Mouse (Mus musculus): ENCODE measurements around the gene Fam205c.

The Fam205c gene

DNA sequence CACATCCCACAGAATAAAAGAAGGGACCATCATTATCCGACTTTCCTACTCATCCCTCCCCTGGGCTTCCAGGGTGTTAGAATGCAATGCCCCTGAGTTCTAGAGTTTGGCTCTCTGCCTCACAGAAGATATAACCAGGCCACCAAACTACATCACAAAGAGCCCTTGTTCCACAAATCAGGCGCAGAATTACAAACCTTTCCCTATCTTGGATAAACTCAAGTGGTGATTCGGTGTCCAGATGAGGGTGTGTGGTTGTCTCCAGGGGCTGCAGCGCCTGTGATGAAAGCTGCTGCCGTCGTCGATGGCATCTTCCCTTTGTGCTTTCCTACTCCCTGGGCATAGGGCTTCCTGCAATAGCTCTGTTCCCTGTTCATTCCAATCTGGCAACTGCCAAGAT lies at the start of gene Fam205c:
Gene Fam205c, minus strand, starts transcription at position 101 of the 400 bp plus-strand sequence.
- no peak for DNase-seq (ENCODE audit: low spot score in 2 of 2)

DNA sequence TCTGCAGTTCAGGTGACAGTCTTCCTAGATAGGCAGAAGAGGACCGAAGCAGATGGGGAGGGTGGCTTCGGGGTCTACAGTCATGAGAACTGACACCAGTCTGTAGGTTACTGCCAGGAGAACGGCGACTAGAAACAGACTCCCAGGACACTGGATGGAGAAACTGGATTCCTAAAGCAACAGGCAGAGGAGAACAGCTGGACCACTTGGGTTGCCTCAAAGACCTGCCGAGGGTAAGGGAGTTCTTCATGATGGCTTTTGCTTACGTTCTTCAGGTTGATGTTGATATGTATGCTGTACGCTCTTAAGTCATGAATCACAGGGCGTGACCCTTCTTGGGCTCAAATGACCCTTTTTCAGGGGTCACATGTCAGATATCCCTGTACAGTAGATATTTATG lies 48.4 kb upstream of the Fam205c start:
- DNase-seq (ENCODE audit: low spot score in 2 of 2), result peak in 1 of 2 experiments; percentile 32

DNA sequence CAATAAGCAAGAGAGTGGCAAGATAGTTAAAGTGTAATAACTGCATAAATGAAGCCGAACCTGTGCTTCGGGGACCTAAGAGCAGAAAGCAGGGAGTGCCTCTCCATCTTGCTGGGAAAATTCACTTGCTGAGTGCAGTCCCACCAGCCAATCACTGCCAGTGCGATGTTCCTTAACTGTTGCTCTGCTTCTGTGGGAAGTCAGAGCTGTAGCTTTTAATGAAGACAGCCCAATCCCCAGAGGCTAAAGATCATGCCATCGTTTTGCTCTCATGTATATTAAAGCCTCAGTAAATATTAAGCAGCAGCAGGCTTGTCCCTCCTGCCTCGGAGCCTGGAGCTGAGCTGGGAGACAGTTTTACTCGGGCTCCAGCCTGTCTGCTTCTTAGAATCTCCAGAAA lies 48.0 kb upstream of the Fam205c start:
- peak; percentile 24 to 51 for DNase-seq (ENCODE audit: low spot score in 2 of 2)

DNA sequence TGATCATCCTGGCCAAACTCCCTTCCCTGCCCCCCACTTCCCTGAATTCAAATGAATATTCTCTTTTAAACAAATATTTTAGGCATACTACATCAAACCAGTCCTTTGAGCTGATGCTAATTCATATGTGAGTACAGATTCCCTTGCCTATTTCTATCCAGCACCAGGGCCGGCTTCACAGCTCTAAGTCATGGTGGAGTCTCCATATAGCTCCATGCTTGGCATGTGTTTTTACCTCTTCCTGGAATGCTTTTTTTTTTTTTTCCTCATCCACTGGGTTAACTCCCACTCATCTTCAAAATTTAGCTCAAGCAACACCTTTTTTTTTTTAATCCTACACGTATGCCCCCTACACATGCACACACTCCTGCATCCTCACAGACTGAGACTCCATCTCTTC lies 47.5 kb upstream of the Fam205c start:
- DNase-seq (ENCODE audit: low spot score in 2 of 2), result peak; percentile 60 to 83

DNA sequence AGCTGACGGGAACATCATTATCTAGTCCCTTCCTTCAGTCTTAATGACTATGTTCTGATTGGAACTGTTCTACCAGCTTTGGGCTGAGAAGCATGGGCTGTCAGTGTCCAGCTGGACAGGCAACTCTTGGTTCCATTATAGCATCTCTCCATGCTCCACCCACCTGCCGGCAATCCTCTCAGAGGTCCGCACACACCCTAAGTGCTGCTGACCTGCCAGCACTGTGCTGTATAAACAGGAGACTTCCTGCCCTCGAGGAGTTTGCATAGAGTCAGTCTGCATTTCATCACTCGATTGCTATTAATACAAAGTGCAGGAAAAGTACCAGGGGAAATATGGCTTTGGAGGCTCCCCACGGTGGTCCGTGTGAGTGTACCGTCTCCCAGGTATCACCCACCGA lies 46.7 kb upstream of the Fam205c start:
- DNase-seq (ENCODE audit: low spot score in 2 of 2), result peak in 1 of 2 experiments; percentile 37

DNA sequence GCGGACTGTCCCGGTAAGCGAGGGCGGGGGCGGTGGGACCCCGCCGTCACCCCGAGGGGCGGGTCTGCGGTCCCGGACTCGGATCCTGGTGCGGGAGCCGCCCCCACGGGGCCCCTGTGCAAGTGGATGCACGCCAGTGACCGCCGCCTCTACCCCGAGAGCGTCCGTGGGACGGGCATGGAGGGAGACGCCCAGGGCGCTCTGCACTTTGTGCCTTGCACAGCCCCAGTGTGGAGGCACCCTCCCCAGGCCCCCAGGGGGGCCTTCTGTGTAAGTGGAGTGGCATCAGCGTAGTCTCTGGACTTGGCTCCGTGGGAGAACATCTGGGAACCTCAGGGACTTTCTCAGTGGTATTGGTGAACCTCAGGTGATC lies 43.4 kb upstream of the Fam205c start:
- DNase-seq (ENCODE audit: low spot score in 2 of 2), result peak in 1 of 2 experiments; percentile 43

DNA sequence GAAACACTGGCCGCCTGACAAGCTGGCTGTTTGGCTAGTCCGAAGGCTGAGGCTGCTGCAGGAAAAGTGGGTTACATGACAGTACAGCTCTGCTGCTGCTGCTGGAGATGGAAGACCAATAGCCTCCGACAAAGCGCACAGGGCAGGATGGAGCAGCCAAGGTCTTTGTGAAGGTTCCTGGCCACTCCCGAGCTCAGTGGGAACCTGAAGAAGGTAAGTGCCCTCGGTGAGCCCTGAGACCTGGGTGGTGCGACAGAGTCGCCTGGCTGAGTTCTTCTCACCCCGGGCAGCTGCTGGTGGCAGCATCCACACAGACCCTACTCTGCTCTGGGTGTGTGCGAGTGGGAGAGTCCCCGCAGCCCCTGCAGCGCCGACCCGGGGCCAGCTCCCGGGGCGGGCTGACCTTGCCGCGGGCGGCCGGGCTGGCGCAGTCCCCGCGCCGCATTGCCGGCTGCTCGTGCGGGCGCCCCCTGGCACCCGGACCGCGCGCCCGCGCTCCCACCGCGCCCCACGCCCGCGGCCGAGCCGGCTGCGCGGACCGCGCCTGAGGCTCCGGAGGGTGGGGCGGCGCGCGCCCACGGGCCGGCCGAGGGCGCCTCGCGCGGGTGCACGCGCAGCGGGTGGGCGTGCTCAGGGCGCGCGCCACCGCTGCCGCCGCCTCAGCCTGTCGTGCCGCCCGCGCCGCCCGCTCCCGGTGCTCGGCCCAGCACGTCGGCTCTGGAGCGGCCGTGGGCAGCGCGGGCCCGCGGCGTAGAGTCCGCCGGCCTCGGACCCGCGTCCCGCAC lies 42.8 kb upstream of the Fam205c start, which contains the start of gene Phf24:
Gene Phf24, plus strand, starts transcription at position 44 of the 785 bp plus-strand sequence.
- DNase-seq (ENCODE audit: low spot score in 2 of 2), result peak; percentile 65 to 73

DNA sequence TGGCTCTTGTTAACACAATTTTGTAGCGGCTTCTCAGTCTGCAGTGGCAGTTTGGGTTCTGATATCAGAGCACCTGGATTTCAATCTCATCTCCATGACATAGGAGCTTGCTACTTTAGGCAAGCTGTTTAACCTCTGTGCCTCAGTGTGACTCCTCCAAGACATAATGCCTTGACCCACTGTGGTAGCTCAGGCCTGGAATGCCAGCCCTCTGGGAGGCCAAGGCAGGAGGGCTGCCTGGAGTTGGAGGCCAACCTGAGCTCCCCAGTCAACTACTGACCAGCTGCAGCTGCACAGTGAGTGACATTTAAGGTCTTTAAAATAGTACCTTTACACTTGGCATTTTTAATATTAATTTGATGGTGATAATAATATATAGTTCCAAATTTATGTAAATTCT lies 41.9 kb upstream of the Fam205c start:
- DNase-seq (ENCODE audit: low spot score in 2 of 2), result no peak

DNA sequence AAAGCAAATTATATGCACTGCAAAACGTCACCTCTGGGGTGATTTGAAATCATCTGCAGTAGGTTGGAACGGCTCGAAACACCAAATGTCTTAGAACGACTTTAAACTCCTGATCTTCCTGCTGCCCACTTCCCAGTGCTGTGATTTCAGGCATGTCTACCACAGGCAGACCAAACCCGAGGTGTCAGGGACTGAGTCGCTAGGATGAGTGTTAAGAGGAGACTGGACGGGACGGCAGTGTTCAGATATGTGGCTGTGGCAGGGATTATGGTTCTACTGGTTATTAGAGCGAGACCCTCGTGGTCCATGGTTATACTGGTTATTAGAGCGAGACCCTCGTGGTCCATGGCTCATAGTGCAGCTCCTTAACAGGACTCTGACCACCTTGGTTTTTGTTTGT lies 41.3 kb upstream of the Fam205c start:
- no peak for DNase-seq (ENCODE audit: low spot score in 2 of 2)

DNA sequence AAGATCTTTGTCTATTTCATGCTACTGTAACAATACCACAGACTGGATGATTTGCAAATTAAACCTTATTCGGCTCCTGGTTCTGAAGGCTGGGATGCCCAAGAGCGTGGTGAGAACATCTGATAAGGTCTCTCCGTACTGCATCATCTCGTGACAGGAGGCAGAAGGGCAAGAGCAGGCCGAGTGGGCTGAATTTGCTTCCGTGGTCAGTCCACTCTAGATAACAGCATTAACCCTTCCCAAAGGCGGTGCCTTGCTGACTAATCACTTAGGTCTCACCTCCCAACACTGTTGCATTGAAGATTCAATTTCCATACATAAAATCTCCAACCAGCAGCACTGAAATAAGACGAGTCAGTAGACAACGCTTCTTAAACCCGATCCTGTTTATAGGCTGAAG lies 39.4 kb upstream of the Fam205c start:
- DNase-seq (ENCODE audit: low spot score in 2 of 2), result no peak

DNA sequence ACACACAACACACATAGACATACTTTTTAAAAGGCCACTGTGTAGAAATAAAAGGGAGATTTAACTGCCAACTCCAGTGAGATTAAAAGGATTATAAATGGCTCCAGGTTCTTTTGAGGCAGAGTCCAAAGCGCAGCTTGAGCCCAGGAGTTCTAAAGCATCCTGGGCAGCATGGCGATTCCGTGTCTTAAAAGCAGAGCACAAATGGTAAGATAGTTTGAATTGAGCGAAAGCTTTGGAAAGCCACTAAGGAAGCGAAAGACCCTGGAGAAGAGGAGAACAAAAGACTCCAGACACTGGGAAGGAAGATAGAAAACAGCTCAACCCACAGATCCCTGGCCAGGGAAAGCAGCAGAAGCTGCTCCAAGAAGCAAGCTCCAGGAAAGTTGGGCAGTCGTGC lies 30.9 kb upstream of the Fam205c start:
- no peak for DNase-seq (ENCODE audit: low spot score in 2 of 2)

DNA sequence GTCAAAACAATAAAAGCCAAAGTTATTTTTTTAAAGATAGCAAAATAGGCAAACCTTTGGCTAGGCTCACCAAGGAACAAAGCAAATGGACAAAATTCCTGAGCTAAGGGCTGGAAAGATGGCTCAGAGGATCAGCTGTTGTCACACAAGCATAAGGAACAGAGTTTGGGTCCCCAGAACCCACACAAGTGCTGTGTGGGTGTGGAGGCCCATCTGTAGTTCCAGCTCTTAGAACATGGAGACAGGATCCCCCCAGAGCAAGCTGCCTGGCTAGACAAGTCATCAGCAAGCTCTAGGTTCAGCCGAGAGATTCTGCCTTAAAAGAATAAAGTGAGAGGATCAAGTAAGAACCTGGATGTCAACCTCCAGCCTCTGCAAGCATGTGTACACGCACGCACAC lies 30.5 kb upstream of the Fam205c start:
- no peak for DNase-seq (ENCODE audit: low spot score in 2 of 2)

DNA sequence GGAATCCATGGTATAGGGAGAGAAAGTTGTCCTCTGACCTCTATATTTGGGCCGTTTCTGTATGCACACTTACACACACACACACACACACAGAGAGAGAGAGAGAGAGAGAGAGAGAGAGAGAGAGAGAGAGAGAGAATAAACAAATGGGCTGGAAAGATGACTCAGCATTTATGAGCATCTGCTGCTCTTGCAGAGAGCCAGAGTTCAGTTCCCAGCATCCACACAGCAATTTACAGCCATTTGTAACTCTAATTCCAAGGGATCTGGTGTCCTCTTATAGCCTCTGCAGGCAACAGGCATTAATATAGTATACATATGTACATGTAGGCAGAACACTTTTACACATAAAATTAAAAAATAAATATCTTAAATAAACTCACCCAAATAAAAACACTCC lies 29.9 kb upstream of the Fam205c start:
- no peak for DNase-seq (ENCODE audit: low spot score in 2 of 2)

DNA sequence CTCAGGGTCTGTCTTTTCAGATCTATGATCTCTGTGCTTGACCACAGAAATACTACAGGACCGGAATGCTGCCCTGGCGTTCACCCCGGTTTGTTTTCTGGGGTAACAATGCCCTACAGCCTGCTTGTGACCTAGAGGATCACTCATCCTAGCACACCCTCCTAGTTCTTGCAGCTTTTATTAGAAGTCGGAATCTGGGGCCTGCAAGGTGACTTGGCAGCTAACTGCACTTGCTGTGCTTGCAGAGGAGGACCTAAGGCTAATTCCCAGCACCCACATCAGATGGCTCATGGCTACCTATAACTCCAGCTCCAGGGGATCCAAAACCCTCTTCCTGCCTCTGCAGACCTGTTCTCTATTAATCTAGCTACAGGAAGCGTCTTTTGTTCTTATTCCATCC lies 28.7 kb upstream of the Fam205c start:
- DNase-seq (ENCODE audit: low spot score in 2 of 2), result peak in 1 of 2 experiments; percentile 16

DNA sequence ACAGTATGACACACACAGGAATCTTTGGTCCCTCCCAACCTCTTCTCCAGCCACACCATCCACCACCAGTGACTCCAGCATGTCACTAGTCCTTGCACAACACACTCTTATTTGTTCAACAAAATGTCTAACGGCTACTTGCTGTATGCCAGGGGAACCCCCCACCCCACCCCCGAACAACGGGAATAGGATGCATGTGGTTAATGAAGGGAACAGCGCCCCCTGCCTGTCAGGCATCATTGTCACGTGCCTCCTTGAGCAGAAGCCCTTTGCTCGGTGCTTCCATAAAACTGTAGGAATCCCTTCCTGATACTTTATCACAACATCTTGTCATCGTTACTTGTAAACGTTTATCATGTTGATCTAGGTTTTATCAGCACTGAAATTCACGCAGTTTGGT lies 28.1 kb upstream of the Fam205c start:
- peak in 1 of 2 experiments; percentile 26 for DNase-seq (ENCODE audit: low spot score in 2 of 2)

DNA sequence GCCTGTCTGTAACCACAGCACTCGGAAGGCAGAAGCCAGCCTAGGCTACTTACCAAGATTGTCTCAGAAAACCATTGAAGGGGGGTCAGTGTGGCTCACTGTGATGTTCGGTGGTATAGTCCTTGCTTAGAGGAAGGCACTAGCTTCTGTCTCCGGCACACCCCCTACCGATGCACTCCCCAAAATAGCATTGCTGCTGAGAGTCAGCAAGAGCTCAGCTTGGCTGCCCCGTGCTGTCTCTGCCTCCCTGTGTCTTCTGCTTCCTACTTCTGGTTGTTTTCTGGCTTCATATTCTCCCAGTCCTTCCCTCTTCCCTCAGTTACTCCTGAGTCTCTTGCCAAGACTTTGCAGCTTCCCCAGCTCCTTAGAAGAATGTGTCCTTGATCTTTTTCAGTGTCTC lies 26.8 kb upstream of the Fam205c start:
- peak; percentile 64 to 75 for DNase-seq (ENCODE audit: low spot score in 2 of 2)

DNA sequence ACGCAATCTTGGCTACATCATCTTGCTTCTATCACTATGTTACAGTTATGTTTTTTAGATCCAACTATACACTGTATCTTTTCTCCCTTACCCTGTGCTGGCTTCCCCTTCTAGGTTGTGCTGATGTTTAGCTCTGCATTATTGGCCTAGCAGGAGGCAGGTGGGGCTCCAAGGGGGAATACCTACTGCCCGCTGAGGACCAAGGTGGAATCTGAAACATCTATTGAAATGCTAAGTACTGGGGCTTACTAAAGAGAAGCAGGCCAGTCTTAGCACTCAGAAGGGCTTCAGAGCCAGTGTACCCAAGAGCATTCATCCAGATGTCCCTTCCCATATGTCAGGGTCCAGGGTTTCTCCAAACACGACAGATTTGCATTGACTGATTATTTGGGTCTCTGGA lies 24.9 kb upstream of the Fam205c start:
- DNase-seq (ENCODE audit: low spot score in 2 of 2), result no peak

DNA sequence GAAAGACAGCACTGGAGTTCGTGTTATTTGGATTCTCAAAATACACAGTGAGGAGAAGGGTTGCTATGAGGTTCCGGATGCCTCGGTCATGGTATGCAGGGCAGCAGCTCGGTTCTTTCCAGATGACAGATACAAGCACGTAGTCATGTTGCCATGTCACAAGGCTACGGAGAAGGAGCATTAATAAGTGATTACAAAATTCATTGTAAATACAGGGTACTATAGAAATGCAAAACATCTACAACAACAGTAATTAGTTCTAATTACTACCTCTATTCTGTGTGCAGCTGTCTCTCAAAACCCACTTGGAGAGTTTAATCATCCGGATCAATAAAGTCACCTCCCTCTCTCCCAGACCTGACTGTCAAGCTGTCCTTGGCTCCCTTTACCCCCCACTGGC lies 21.1 kb upstream of the Fam205c start:
- peak in 1 of 2 experiments; percentile 16 for DNase-seq (ENCODE audit: low spot score in 2 of 2)

DNA sequence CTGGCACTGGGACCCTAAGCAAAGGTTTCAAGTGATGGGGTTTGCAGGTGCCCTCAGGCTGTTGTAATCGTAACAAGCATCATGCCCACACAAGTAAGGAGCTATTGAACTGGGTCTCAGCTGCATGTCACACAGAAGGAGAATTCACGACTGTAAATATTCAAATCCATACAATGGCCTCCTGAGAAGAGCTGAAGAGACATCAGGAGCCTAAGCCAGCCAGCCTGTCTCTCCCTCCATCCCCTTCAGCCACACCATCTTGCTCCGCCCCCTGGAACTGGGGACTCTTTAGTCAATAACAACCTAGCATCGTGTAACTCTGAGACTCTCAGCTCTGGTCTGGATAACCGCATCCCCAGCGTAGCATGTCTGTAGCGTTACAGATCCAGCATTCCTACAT lies 17.1 kb upstream of the Fam205c start:
- no peak for DNase-seq (ENCODE audit: low spot score in 2 of 2)

DNA sequence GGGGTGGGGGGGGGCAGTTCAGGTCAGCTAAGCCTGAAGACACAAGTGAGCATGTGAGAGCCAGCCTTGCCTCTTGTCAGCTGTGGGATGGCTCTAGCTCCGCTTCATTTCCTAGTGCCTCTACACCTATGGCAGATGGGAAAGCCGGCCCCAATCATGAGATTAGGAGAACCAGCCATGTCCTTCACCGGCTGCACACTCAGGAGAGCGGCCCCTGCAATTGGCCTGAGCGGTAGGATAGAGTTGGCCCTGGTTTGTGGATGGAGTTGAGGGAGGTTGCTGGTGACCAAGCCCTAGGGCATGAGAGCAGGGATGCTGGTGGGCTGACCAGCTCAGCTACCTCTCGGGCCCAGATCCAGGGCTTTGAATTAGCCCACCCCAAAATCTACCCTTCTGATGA lies 14.8 kb upstream of the Fam205c start:
- DNase-seq (ENCODE audit: low spot score in 2 of 2), result no peak

DNA sequence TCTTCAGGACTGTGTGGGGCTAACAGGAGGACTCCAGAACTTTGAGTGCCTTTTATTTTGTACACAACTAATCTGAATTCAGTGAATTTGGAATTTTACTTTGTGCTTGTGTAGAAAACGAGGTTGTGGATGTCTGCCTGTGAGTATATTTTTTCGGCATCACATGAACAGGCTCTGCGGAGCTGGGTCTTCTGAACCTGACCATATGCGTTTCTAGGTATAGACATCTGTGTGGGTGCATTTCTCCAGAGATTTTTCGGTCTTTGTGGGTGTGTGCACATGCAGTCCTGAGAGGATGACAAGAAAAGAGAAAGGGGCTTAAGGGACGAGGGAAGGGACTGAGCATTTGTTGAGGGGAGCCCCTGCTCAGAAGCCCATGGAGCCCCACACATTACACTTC lies 12.9 kb upstream of the Fam205c start:
- peak in 1 of 2 experiments; percentile 73 for DNase-seq (ENCODE audit: low spot score in 2 of 2)

DNA sequence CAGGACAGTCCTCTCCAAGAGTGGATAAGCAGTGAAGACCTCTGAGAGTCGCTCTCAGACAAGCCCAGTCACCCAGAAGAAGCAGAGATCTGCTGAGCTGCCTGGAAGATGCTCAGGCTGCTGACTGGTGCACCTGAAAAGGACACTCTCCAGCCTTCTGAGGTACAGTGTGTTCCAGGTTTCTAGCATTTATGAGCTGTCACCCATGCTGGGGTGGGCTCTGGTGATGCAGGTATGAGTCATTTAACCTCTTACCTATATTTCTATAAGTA lies 6.6 kb upstream of the Fam205c start:
- no peak for DNase-seq (ENCODE audit: low spot score in 2 of 2)

DNA sequence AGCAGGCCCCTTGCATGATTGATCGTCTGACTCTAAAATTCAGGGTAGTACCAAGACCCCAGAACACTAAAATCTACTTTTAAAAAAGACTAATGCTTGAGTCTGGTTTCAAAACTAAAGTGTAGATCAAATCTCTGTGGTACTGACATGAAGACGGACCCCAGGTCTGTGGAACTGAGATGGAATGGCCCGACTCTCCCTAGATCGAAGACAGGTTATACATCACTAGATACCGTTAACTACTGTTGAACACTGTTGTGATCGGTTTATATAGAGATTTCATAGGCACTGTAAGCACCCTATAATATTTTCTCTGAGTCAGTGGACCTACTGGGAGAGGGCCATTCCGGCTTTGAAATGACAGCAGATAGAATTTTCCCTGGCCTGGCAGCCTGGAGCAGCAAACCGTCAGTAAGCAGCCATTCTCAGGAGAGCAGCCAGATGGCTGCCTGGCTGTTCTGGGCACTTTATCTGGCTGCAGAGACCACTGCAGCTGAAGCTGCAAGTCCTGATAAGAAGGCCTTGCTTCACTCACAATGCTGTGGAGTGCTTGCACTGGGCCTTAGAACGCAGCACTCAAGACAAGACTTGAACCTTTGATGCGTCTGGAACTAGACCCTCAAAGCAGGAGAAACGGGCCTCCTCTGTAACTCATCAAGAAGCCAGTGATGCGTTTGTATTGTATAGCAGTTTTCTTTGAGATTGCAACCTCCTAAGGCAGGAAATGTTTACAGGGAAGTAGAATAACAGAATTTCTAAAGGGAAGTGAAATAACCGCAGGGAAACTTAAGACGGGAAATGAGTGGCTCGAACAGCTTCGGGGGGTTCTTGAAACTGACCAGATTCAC lies 6.0 kb upstream of the Fam205c start:
- DNase-seq (ENCODE audit: low spot score in 2 of 2), result no peak
